Mouse (Mus musculus) erythroblast, embryonic 14.5 days (primary cell): ENCODE data around the gene Npff.

Experiments used
- GATA1 ChIP-seq: IDR thresholded peaks from 2 replicates; pipeline ENCODE4 v1.6.1; 2012; ENCODE audit warnings: low read length, inconsistent platforms, mixed read lengths
- TAL1 ChIP-seq: IDR thresholded peaks from 3 replicates; pipeline ENCODE4 v1.6.1; 2012; ENCODE audit warnings: low read length, inconsistent platforms, mixed read lengths

DNA sequence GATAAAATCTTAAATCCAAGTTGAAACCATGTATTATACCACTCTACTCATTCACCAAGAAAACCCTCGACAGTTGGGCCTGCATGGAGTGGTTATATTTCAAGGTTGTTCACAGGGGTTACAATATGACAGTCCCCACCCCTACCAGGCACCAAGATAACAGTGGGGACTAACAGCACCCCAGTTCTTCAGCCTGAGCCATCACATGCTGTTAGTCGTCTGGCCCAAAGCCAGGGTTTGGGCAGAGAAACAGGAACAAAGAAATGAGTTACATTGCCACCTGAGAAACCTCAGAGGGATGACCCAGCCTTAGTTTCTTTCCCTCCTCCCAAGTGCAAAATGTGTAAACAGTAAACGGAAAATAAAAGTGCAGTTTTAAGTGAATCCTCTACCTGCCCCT lies 25.4 kb downstream of the Npff start:
- TF ChIP-seq TAL1, result no peak
- TF ChIP-seq GATA1, result no peak
